In the genomic region with DNA sequence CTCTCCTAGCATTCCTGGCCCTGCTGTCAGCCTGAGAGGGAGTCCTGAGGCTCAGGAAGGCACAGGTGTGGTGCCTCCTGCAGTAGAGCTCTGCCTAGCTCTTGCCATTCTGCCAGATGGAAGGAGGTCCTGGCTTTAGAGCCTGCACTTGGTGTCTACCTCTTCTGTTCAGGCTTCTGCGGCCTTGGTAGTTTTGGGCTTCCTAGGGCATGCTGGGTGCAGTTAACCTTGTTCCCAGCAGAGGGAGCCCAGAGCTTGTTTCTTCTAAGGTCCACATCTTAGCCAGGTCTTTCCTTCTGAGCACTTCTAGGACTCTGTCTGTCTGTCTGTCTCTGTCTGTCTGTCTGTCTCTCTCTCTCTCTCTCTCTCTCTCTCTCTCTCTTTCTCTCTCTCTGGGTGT, we compare ENCODE assay signal across 9 mouse cellular contexts. TPM values are rescaled to one million over a fixed set of nuclear protein-coding genes. Genes with fewer than 3 reads are reported as not detected.
DNase-seq lines count a peak whose midpoint lies in the region; ATAC-seq and TF ChIP-seq lines count a peak whose summit lies in the region.
"Had no signal": no experiment of that assay in that cellular context is flagged by ENCODE, and none has a peak within 500 bp of the region (broad histone marks: within the 10 kb centered on the region; RNA-seq: fewer than 3 reads in every experiment).

No protein-coding gene starts in this region.

- H3K27me3 ChIP-seq in midbrain, embryonic 11.5 days (ENCODE audit: control insufficient read depth, insufficient read depth, low read length): no peaks in the 10 kb centered on the region
- H3K27me3 ChIP-seq in midbrain, embryonic 15.5 days (replicated peaks): no peaks in the 10 kb centered on the region
- no peaks in the 10 kb centered on the region for H3K27me3 ChIP-seq in limb, embryonic 10.5 days (ENCODE audit: low read depth, poor library complexity, severe bottlenecking)
- H3K27me3 ChIP-seq: heart, embryonic 13.5 days had no signal

- no peak for TF ChIP-seq POLR2A in olfactory bulb, adult 2 months (IDR thresholded peaks at IDR 0.05; ENCODE audit: insufficient read depth, low read depth, low read length)

- ATAC-seq in midbrain, embryonic 11.5 days (ENCODE audit: low FRiP score): no peak
- no peak for ATAC-seq in midbrain, embryonic 15.5 days (replicated peaks)
- ATAC-seq in hematopoietic stem cell, adult 5-6 weeks (replicated peaks in 1 of 2; ENCODE audit: insufficient read depth in 1 of 2, low FRiP score in 2 of 2, low TSS enrichment in 1 of 2, low read depth in 1 of 2, poor library complexity in 2 of 2, severe bottlenecking in 2 of 2): peak; percentile 62 to 72

- no peak overlapping the region for H3K4me3 ChIP-seq in midbrain, embryonic 11.5 days (ENCODE audit: low read depth, low read length)
- H3K4me3 ChIP-seq in midbrain, embryonic 15.5 days: no peak overlapping the region
- no peak overlapping the region for H3K4me3 ChIP-seq in limb, embryonic 10.5 days
- no peak overlapping the region for H3K4me3 ChIP-seq in olfactory bulb, adult 2 months (ENCODE audit: insufficient read depth, low read depth, low read length)
- H3K4me3 ChIP-seq: heart, embryonic 13.5 days had no signal

- H3K4me1 ChIP-seq in midbrain, embryonic 11.5 days (ENCODE audit: control insufficient read depth, insufficient read depth, low read length): no peaks in the 10 kb centered on the region
- no peaks in the 10 kb centered on the region for H3K4me1 ChIP-seq in midbrain, embryonic 15.5 days
- H3K4me1 ChIP-seq in limb, embryonic 10.5 days: no peaks in the 10 kb centered on the region
- H3K4me1 ChIP-seq in olfactory bulb, adult 2 months (ENCODE audit: control insufficient read depth, insufficient read depth, low read length): no peaks in the 10 kb centered on the region
- H3K4me1 ChIP-seq: heart, embryonic 13.5 days had no signal

- no peak overlapping the region for H3K27ac ChIP-seq in midbrain, embryonic 11.5 days (ENCODE audit: low read depth, low read length)
- H3K27ac ChIP-seq in midbrain, embryonic 15.5 days: no peak overlapping the region
- no peak overlapping the region for H3K27ac ChIP-seq in limb, embryonic 10.5 days
- H3K27ac ChIP-seq in olfactory bulb, adult 2 months (ENCODE audit: insufficient read depth, low read depth, low read length): no peak overlapping the region
- H3K27ac ChIP-seq: heart, embryonic 13.5 days had no signal

- peaks cover 36% of the 10 kb centered on the region for H3K36me3 ChIP-seq in midbrain, embryonic 11.5 days (ENCODE audit: control insufficient read depth, insufficient read depth, low read length)
- peaks cover 52% of the 10 kb centered on the region for H3K36me3 ChIP-seq in midbrain, embryonic 15.5 days (replicated peaks)
- H3K36me3 ChIP-seq in limb, embryonic 10.5 days: peaks cover 98% of the 10 kb centered on the region

- H3K4me2 ChIP-seq in midbrain, embryonic 11.5 days: no peak overlapping the region
- no peak overlapping the region for H3K4me2 ChIP-seq in midbrain, embryonic 15.5 days
- H3K4me2 ChIP-seq: heart, embryonic 13.5 days had no signal

- no peaks in the 10 kb centered on the region for H3K9me3 ChIP-seq in midbrain, embryonic 11.5 days (ENCODE audit: control insufficient read depth, low read length)
- no peaks in the 10 kb centered on the region for H3K9me3 ChIP-seq in midbrain, embryonic 15.5 days
- H3K9me3 ChIP-seq in limb, embryonic 10.5 days (replicated peaks): no peaks in the 10 kb centered on the region
- H3K9me3 ChIP-seq: heart, embryonic 13.5 days had no signal

- peak; percentile 39 for TF ChIP-seq CTCF in olfactory bulb, adult 2 months (IDR thresholded peaks at IDR 0.05; ENCODE audit: insufficient read depth, low read depth, low read length)

- no peak overlapping the region for H3K9ac ChIP-seq in midbrain, embryonic 11.5 days (ENCODE audit: low read length)
- H3K9ac ChIP-seq in midbrain, embryonic 15.5 days: no peak overlapping the region
- H3K9ac ChIP-seq: heart, embryonic 13.5 days had no signal

- WGBS in midbrain, embryonic 11.5 days: 47% methylated on average over 1 of the region's 1 CpGs
- 62% methylated on average over 1 of the region's 1 CpGs for WGBS in midbrain, embryonic 15.5 days
- WGBS in limb, embryonic 10.5 days: 52% methylated on average over 1 of the region's 1 CpGs
- 28% methylated on average over 1 of the region's 1 CpGs for WGBS in olfactory bulb, adult 2 months

- peak; percentile 93 for DNase-seq in midbrain, embryonic 11.5 days (ENCODE audit: low spot score, missing footprints)
- DNase-seq in WW6 (ENCODE audit: low read depth, low spot score): peak; percentile 42
- peak; percentile 60 to 68 for DNase-seq in cerebellum, postnatal 36 days
- DNase-seq in limb, embryonic 10.5 days (ENCODE audit: low spot score): peak; percentile 56
- peak; percentile 54 for DNase-seq in thymus, postnatal 25 days

RNA-seq across cellular contexts. Expression of gene Thoc5, which starts 20.9 kb away (rescaled TPM):
- polyA plus RNA-seq in midbrain, embryonic 11.5 days (2014; fragmentation: Nextera tagmentation; extraction: Ambion mirVana): 61.2 and 65.5 TPM in 2 replicates
- polyA plus RNA-seq in midbrain, embryonic 15.5 days (2015; fragmentation: Nextera tagmentation; extraction: Ambion mirVana): 58.2 and 59.7 TPM in 2 replicates
- total RNA-seq in hematopoietic stem cell, adult 5-6 weeks (2017): 43.1 and 49.8 TPM in 2 replicates
- polyA plus RNA-seq in limb, embryonic 10.5 days (2016; fragmentation: Nextera tagmentation; extraction: Ambion mirVana): 46.3 and 47.5 TPM in 2 replicates
- not detected in 2 replicates for polyA plus RNA-seq in olfactory bulb, adult 2 months (2012; ENCODE audit: insufficient read depth, insufficient read length, low replicate concordance, missing spikeins)

RNA-seq across cellular contexts. Expression of gene Nefh, which starts 31.8 kb away (rescaled TPM):
- polyA plus RNA-seq in midbrain, embryonic 11.5 days (2014; fragmentation: Nextera tagmentation; extraction: Ambion mirVana): 0.77 and 0.79 TPM in 2 replicates
- polyA plus RNA-seq in midbrain, embryonic 15.5 days (2015; fragmentation: Nextera tagmentation; extraction: Ambion mirVana): 3.6 and 3.9 TPM in 2 replicates
- total RNA-seq in hematopoietic stem cell, adult 5-6 weeks (2017): 11.9 and 19.6 TPM in 2 replicates
- polyA plus RNA-seq in limb, embryonic 10.5 days (2016; fragmentation: Nextera tagmentation; extraction: Ambion mirVana): 0.08 TPM in 1 of 2 replicates, not detected in the other
- polyA plus RNA-seq in olfactory bulb, adult 2 months (2012; ENCODE audit: insufficient read depth, insufficient read length, low replicate concordance, missing spikeins): not detected in 2 replicates

RNA-seq across cellular contexts. Expression of gene Nipsnap1, which starts 42.3 kb away (rescaled TPM):
- 75.4 and 79.1 TPM in 2 replicates for polyA plus RNA-seq in midbrain, embryonic 11.5 days (2014; fragmentation: Nextera tagmentation; extraction: Ambion mirVana)
- 150 and 152 TPM in 2 replicates for polyA plus RNA-seq in midbrain, embryonic 15.5 days (2015; fragmentation: Nextera tagmentation; extraction: Ambion mirVana)
- 20.9 and 34.7 TPM in 2 replicates for total RNA-seq in hematopoietic stem cell, adult 5-6 weeks (2017)
- 75.9 and 84.2 TPM in 2 replicates for polyA plus RNA-seq in limb, embryonic 10.5 days (2016; fragmentation: Nextera tagmentation; extraction: Ambion mirVana)
- polyA plus RNA-seq in olfactory bulb, adult 2 months (2012; ENCODE audit: insufficient read depth, insufficient read length, low replicate concordance, missing spikeins): not detected in 2 replicates

Comparison
In these comparisons a context has a peak if more than half of its experiments do, and no peak if none do; other contexts are left out.
1. ATAC-seq: peak in hematopoietic stem cell, adult 5-6 weeks (2 of 2); none in midbrain, embryonic 11.5 days (single experiment) and midbrain, embryonic 15.5 days (single experiment).
2. DNase-seq: peak in every context shown above with its lines; median percentile 93 in midbrain, embryonic 11.5 days; 64 in cerebellum, postnatal 36 days; 56 in limb, embryonic 10.5 days; 54 in thymus, postnatal 25 days; 42 in WW6.
3. RNA of gene Thoc5, which starts 20.9 kb away (polyA plus RNA-seq): 61.2 to 65.5 TPM in midbrain, embryonic 11.5 days, 58.2 to 59.7 TPM in midbrain, embryonic 15.5 days and 46.3 to 47.5 TPM in limb, embryonic 10.5 days; not detected in olfactory bulb, adult 2 months; every median in the first group is over 10 times any median in the second.